Mouse (Mus musculus) bone marrow, adult 2 months (tissue): ENCODE measurements around the gene App. TPM values are rescaled to one million over a fixed set of nuclear protein-coding genes. Genes with fewer than 3 reads are reported as not detected.

ENCODE experiments used
- H3K27ac ChIP-seq: fragments of 200-500 bp; 2 replicates; pipeline ENCODE4 v1.5.1; 2012; ENCODE audit warnings: low read depth, mild to moderate bottlenecking, control low read depth, inconsistent platforms, low read length; ENCODE audit not compliant: control insufficient read depth, poor library complexity, insufficient read depth
- H3K4me1 ChIP-seq: fragments of 200-500 bp; 2 replicates; pipeline ENCODE4 v1.6.1; 2011; ENCODE audit warnings: low read length; ENCODE audit not compliant: control insufficient read depth, insufficient read depth
- H3K4me3 ChIP-seq: fragments of 200-500 bp; replicated peaks from 2 replicates; pipeline ENCODE3; 2011; ENCODE audit warnings: mild to moderate bottlenecking, low read depth, low read length, control low read depth; ENCODE audit not compliant: control insufficient read depth
- CTCF ChIP-seq: fragments of 200-500 bp; IDR thresholded peaks from 2 replicates; pipeline ENCODE4 v1.5.1; 2011; ENCODE audit warnings: low read length, control low read depth; ENCODE audit not compliant: control insufficient read depth, insufficient read depth
- POLR2A ChIP-seq: fragments of 200-500 bp; IDR thresholded peaks from 2 replicates; pipeline ENCODE4 v1.6.1; 2011; ENCODE audit warnings: low read depth, mild to moderate bottlenecking, control low read depth, low read length, borderline replicate concordance; ENCODE audit not compliant: control insufficient read depth
- WGBS: fragments of 180-500 bp; shearing (Covaris S2); methylation state at CpG from one replicate; pipeline ENCODE4 v1.1.7; 2018; 5-methylcytosine and 5-hydroxymethylcytosine counted together
- polyA plus RNA-seq: library from polyadenylated mRNA; stranded (reverse); fragments of >200 nt; gene quantifications from 2 replicates; pipeline ENCODE4 v1.2.4, GENCODE M21; 2011; ENCODE audit warnings: low replicate concordance; ENCODE audit not compliant: missing spikeins, insufficient read depth, insufficient read length

Gene App
- polyA plus RNA-seq, 1 experiment = 31.4 TPM

- Histone ChIP-seq H3K4me3 (no peak overlapping the region), H3K27ac (no peak overlapping the region), H3K4me1 (no peaks in the 10 kb centered on the region)
- TF ChIP-seq CTCF (no peak), POLR2A (no peak)
- 77% methylated on average over 6 of the region's 6 CpGs for WGBS
These were observed 77.2 kb downstream of the App start for GRCm38 (mm10) chr16:85096396-85096795.

DNA sequence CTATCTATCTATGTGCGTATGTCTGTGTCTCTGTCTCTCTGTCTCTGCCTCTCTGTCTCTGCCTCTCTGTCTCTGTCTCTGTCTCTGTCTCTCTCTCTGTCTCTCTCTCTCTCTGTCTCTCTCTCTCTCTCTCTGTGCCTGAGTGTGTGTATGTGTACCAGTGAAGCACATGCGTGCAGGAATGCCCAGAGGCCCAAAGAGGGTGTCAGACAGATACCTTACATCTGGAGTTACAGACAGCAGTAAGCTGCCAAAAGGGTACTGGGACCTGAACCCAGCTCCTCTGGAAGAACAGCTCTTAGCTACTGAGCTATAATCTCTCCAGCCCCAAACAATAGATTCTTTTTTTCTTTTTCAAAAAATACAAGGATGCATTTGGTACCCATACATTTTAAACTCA lies 77.6 kb downstream of the App start:
- no peak overlapping the region for H3K27ac ChIP-seq
- H3K4me3 ChIP-seq = no peak overlapping the region
- H3K4me1 ChIP-seq = no peaks in the 10 kb centered on the region
- WGBS = 80% methylated on average over 2 of the region's 2 CpGs
- TF ChIP-seq POLR2A = no peak
- TF ChIP-seq CTCF = no peak

GRCm38 (mm10) chr16:85092644-85093091 lies 80.9 kb downstream of the App start:
- no peaks in the 10 kb centered on the region for H3K4me1 ChIP-seq
- H3K4me3 ChIP-seq = no peak overlapping the region
- TF ChIP-seq CTCF (no peak), POLR2A (no peak)
- H3K27ac ChIP-seq = no peak overlapping the region
- WGBS = 76% methylated on average over 9 of the region's 9 CpGs

- no peak for TF ChIP-seq POLR2A
- no peak for TF ChIP-seq CTCF
- 89% methylated on average over 1 of the region's 1 CpGs for WGBS
- no peaks in the 10 kb centered on the region for H3K4me1 ChIP-seq
These were observed 81.4 kb downstream of the App start for GRCm38 (mm10) chr16:85092183-85092582.

DNA sequence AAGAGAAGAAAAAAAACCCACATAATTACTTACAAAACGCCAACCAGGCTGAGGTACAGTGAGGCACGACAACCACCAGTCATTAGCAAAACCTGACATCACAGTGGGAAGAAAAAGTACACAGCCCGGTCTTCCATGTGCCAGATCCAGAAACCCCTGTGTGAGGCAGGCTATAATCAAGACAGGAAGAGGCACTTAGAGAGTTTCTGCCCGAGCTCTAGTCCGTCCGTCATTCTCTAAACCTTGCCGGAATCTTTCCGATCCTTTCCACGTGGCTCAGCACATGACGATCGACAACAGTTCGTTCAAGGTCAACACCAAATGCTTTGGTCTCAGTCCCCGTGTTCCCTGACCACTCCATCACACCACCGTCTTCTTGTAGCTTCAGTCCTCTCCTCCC lies 82.6 kb downstream of the App start:
- Histone ChIP-seq H3K4me3 (no peak overlapping the region), H3K27ac (no peak overlapping the region), H3K4me1 (no peaks in the 10 kb centered on the region)
- WGBS = 86% methylated on average over 14 of the region's 14 CpGs
- TF ChIP-seq POLR2A (no peak), CTCF (no peak)

More at GRCm38 (mm10) chr16:85092183-85092582, 81.4 kb downstream of the App start:
- Histone ChIP-seq H3K27ac (no peak overlapping the region), H3K4me3 (no peak overlapping the region)

DNA sequence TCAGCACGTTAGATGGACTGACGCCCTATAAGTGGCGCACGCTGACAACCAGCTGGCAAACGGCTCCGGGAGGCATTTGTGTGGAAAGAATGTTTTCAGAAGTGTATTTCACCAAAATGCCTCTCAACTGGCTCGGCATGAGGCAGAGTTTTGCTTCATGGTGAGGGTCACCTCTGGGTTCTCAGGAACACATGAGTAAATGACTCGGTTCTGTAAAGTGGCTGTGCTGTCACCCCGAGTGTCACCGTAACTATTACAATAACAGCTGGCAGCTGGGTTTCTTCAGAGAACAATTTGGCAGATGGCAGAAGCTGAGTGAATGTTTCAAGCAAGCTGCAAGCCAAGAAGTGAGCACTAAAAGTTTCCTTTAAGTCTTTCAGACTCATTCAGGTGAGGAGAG lies 85.4 kb downstream of the App start:
- 88% methylated on average over 10 of the region's 10 CpGs for WGBS
- no peak overlapping the region for H3K4me3 ChIP-seq

DNA sequence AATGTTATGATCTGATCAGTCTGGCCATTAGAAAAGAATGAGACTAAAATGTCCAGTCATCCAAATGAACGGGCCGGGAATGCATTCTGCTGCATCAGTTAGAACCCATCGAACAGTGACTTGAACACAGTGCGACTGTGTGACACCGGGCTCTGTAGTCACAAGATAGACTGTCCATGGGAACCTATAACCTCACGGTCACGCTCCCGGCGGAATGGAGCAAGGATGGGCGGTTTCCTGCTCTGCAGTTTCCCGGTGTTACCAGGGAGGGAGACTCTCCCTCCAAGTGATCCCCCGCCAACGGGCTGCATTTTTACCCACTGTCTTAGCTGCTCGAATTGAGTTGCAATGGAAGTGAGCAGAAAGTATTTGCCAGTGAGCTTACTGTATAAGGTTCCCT lies 87.3 kb downstream of the App start:
- Histone ChIP-seq H3K4me3 (no peak overlapping the region), H3K27ac (no peak overlapping the region), H3K4me1 (no peaks in the 10 kb centered on the region)
- 83% methylated on average over 14 of the region's 14 CpGs for WGBS
- TF ChIP-seq POLR2A (no peak), CTCF (no peak)

More for the DNA sequence above, 85.4 kb downstream of the App start:
- no peak overlapping the region for H3K27ac ChIP-seq
- TF ChIP-seq POLR2A (no peak), CTCF (no peak)
- H3K4me1 ChIP-seq = no peaks in the 10 kb centered on the region

GRCm38 (mm10) chr16:85085902-85086301 lies 87.7 kb downstream of the App start:
- TF ChIP-seq CTCF (no peak), POLR2A (no peak)
- no peak overlapping the region for H3K27ac ChIP-seq
- no peaks in the 10 kb centered on the region for H3K4me1 ChIP-seq
- no peak overlapping the region for H3K4me3 ChIP-seq
- 62% methylated on average over 6 of the region's 6 CpGs for WGBS

GRCm38 (mm10) chr16:85084152-85084551 lies 89.4 kb downstream of the App start:
- Histone ChIP-seq H3K4me3 (no peak overlapping the region), H3K4me1 (no peaks in the 10 kb centered on the region), H3K27ac (no peak overlapping the region)
- 76% methylated on average over 1 of the region's 1 CpGs for WGBS
- TF ChIP-seq POLR2A = no peak
- TF ChIP-seq CTCF = no peak
